Mouse (Mus musculus) neural tube, embryonic 11.5 days (tissue): ENCODE results near the gene Gm45711. TPM values are rescaled to one million over a fixed set of nuclear protein-coding genes. Genes with fewer than 3 reads are reported as not detected.

Experiments used
- ATAC-seq: fragments of 200-750 bp; cut with Nextera tagmentation; 2 replicates; pipeline ENCODE4 v1.8.0; 2017; ENCODE audit warnings: moderate number of reproducible peaks, mild to moderate bottlenecking, moderate TSS enrichment, moderate library complexity; ENCODE audit not compliant: insufficient read depth, low FRiP score, low TSS enrichment
- DNase-seq: peaks from one replicate; pipeline ENCODE4 v3.0.0-alpha.2; 2015; ENCODE audit warnings: low spot score
- H3K27ac ChIP-seq: fragments of 300-500 bp; sonication (generic); 2 replicates; pipeline ENCODE4 v1.5.1; 2014; ENCODE audit warnings: low read depth, mild to moderate bottlenecking, low read length
- H3K27me3 ChIP-seq: fragments of 300-500 bp; sonication (generic); 2 replicates; pipeline ENCODE4 v1.6.1; 2014; ENCODE audit warnings: mild to moderate bottlenecking, low read length, mixed read lengths; ENCODE audit not compliant: control insufficient read depth, insufficient read depth
- H3K36me3 ChIP-seq: fragments of 300-500 bp; sonication (generic); 2 replicates; pipeline ENCODE4 v1.6.1; 2014; ENCODE audit warnings: mild to moderate bottlenecking, low read length, moderate library complexity, mixed read lengths; ENCODE audit not compliant: control insufficient read depth, insufficient read depth
- H3K4me1 ChIP-seq: fragments of 300-500 bp; sonication (generic); 2 replicates; pipeline ENCODE4 v1.6.1; 2014; ENCODE audit warnings: low read length, mixed read lengths; ENCODE audit not compliant: control insufficient read depth, insufficient read depth
- H3K4me2 ChIP-seq: fragments of 300-500 bp; sonication (generic); 2 replicates; pipeline ENCODE4 v1.6.1; 2014; ENCODE audit warnings: low read depth, mild to moderate bottlenecking, moderate library complexity
- H3K4me3 ChIP-seq: fragments of 300-500 bp; sonication (generic); 2 replicates; pipeline ENCODE4 v1.5.1; 2014; ENCODE audit warnings: low read depth, low read length
- H3K9ac ChIP-seq: fragments of 300-500 bp; sonication (generic); 2 replicates; pipeline ENCODE4 v1.6.1; 2014; ENCODE audit warnings: mild to moderate bottlenecking, low read length
- H3K9me3 ChIP-seq: fragments of 300-500 bp; sonication (generic); 2 replicates; pipeline ENCODE4 v1.6.1; 2016; ENCODE audit warnings: low read length; ENCODE audit not compliant: control insufficient read depth
- WGBS: fragments of 180-500 bp; shearing (Covaris S2); extraction: QIAGEN DNeasy Blood & Tissue Kit; methylation state at CpG from one replicate; pipeline ENCODE4 v1.1.7; 2014; 5-methylcytosine and 5-hydroxymethylcytosine counted together
- polyA plus RNA-seq: library from polyadenylated mRNA; unstranded; fragments of >200 nt; fragmentation: Nextera tagmentation; extraction: Ambion mirVana; gene quantifications from 2 replicates; pipeline ENCODE4 v1.2.1, GENCODE M21; 2014

Gene Gm45711
- polyA plus RNA-seq, 1 experiment from 2014 or later, result not detected

GRCm38 (mm10) chr8:104239418-104239861, 70.4 kb downstream of the Gm45711 start:
- Histone ChIP-seq H3K9me3 (no peaks in the 10 kb centered on the region), H3K4me2 (no peak overlapping the region), H3K27me3 (no peaks in the 10 kb centered on the region), H3K9ac (no peak overlapping the region), H3K4me3 (no peak overlapping the region), H3K36me3 (peaks cover 7% of the 10 kb centered on the region), H3K27ac (no peak overlapping the region), H3K4me1 (no peaks in the 10 kb centered on the region)
- ATAC-seq (no peak), DNase-seq (no peak)
- 91% methylated on average over 10 of the region's 10 CpGs for WGBS

GRCm38 (mm10) chr8:104234573-104234972, 75.3 kb downstream of the Gm45711 start:
- no peaks in the 10 kb centered on the region for H3K9me3 ChIP-seq
- H3K9ac ChIP-seq, result no peak overlapping the region
- peak; percentile 31 for DNase-seq
- H3K4me1 ChIP-seq, result no peaks in the 10 kb centered on the region
- WGBS, result 46% methylated on average over 6 of the region's 6 CpGs
- no peak overlapping the region for H3K4me3 ChIP-seq
- no peaks in the 10 kb centered on the region for H3K27me3 ChIP-seq
- peak; percentile 35; the same call in 1 of the 2 replicates for ATAC-seq
- H3K4me2 ChIP-seq, result no peak overlapping the region
- no peak overlapping the region for H3K27ac ChIP-seq
- peaks cover 8% of the 10 kb centered on the region for H3K36me3 ChIP-seq

GRCm38 (mm10) chr8:104232919-104233318, 77.0 kb downstream of the Gm45711 start:
- DNase-seq (no peak), ATAC-seq (no peak)
- H3K9ac ChIP-seq, result no peak overlapping the region
- no peak overlapping the region for H3K4me2 ChIP-seq
- no peak overlapping the region for H3K27ac ChIP-seq
- peaks cover 7% of the 10 kb centered on the region for H3K36me3 ChIP-seq
- H3K4me3 ChIP-seq, result no peak overlapping the region
- no peaks in the 10 kb centered on the region for H3K9me3 ChIP-seq
- H3K27me3 ChIP-seq, result no peaks in the 10 kb centered on the region
- H3K4me1 ChIP-seq, result no peaks in the 10 kb centered on the region
- 90% methylated on average over 5 of the region's 5 CpGs for WGBS

- Histone ChIP-seq H3K4me2 (no peak overlapping the region), H3K27ac (no peak overlapping the region), H3K9me3 (no peaks in the 10 kb centered on the region), H3K36me3 (peaks cover 10% of the 10 kb centered on the region), H3K27me3 (no peaks in the 10 kb centered on the region), H3K9ac (no peak overlapping the region), H3K4me3 (no peak overlapping the region), H3K4me1 (no peaks in the 10 kb centered on the region)
- WGBS, result 95% methylated on average over 4 of the region's 4 CpGs
- ATAC-seq (no peak), DNase-seq (no peak)
These were observed 77.8 kb downstream of the Gm45711 start for GRCm38 (mm10) chr8:104232039-104232438.

Other genes starting within 250 kb of the Gm45711 start
- gene Cdh5, start 208.5 kb downstream of the Gm45711 start, polyA plus RNA-seq, result 19.5 and 19.8 TPM in 2 replicates
- gene Bean1, start 139.6 kb downstream of the Gm45711 start, polyA plus RNA-seq, result 1.7 and 2.1 TPM in 2 replicates
- 34.4 and 36.4 TPM in 2 replicates for gene Tk2, start 61.5 kb downstream of the Gm45711 start, polyA plus RNA-seq
- 30.8 and 35.3 TPM in 2 replicates for gene Cklf, start 59.2 kb downstream of the Gm45711 start, polyA plus RNA-seq
- not detected in 2 replicates for gene Cmtm2a, start 16.9 kb downstream of the Gm45711 start, polyA plus RNA-seq
- gene Cmtm1, start 64 bp upstream of the Gm45711 start, polyA plus RNA-seq, result not detected in 2 replicates
- gene Gm11020, start 11.5 kb upstream of the Gm45711 start, polyA plus RNA-seq, result not detected in 2 replicates
- gene Cmtm2b, start 12.1 kb upstream of the Gm45711 start, polyA plus RNA-seq, result not detected in 2 replicates
- gene Cmtm3, start 29.3 kb upstream of the Gm45711 start, polyA plus RNA-seq, result 84.6 and 90.8 TPM in 2 replicates
- 2.8 and 3.2 TPM in 2 replicates for gene Cmtm4, start 85.7 kb upstream of the Gm45711 start, polyA plus RNA-seq
- gene Dync1li2, start 133.0 kb upstream of the Gm45711 start, polyA plus RNA-seq, result 78.2 and 82.2 TPM in 2 replicates
- gene Terb1, start 199.8 kb upstream of the Gm45711 start, polyA plus RNA-seq, result 0.25 and 0.34 TPM in 2 replicates
- 119 and 125 TPM in 2 replicates for gene Nae1, start 224.6 kb upstream of the Gm45711 start, polyA plus RNA-seq
- 1.2 and 1.4 TPM in 2 replicates for gene Car7, start 224.6 kb upstream of the Gm45711 start, polyA plus RNA-seq